Mouse (Mus musculus): ENCODE measurements at regions not wholly inside any gene's neighbourhood (a gene's known extent, or its start where the extent isn't known, plus 50 kb on each side); places are given as distances from the start of the nearest gene placed in this dataset.

- Histone ChIP-seq H3K27me3 (ENCODE audit: control insufficient read depth, insufficient read depth, low read length) (no peaks in the 10 kb centered on the region), H3K4me1 (ENCODE audit: control insufficient read depth, insufficient read depth, low read length) (no peaks in the 10 kb centered on the region), H3K27ac (ENCODE audit: insufficient read depth, low read length) (no peak overlapping the region), H3K4me3 (replicated peaks; ENCODE audit: insufficient read depth, low read depth, low read length) (no peak overlapping the region)
- no peak for TF ChIP-seq POLR2A (IDR thresholded peaks at IDR 0.05; ENCODE audit: borderline replicate concordance, insufficient read depth, low read length)
- TF ChIP-seq CTCF (IDR thresholded peaks at IDR 0.05; ENCODE audit: borderline replicate concordance, insufficient read depth, low read depth, low read length) = no peak
- 84% methylated on average over 5 of the region's 5 CpGs for WGBS
- DNase-seq = no peak
Observed at GRCm38 (mm10) chr15:38392441-38393149, 967.2 kb downstream of the 4930447A16Rik start.

- Histone ChIP-seq H3K27me3 (ENCODE audit: control insufficient read depth, insufficient read depth, low read length) (no peaks in the 10 kb centered on the region), H3K4me1 (ENCODE audit: control insufficient read depth, insufficient read depth, low read length) (no peaks in the 10 kb centered on the region), H3K27ac (ENCODE audit: insufficient read depth, low read length) (no peak overlapping the region), H3K4me3 (replicated peaks; ENCODE audit: insufficient read depth, low read depth, low read length) (no peak overlapping the region)
- DNase-seq = no peak
- 85% methylated on average over 4 of the region's 4 CpGs for WGBS
- no peak for TF ChIP-seq POLR2A (IDR thresholded peaks at IDR 0.05; ENCODE audit: borderline replicate concordance, insufficient read depth, low read length)
- TF ChIP-seq CTCF (IDR thresholded peaks at IDR 0.05; ENCODE audit: borderline replicate concordance, insufficient read depth, low read depth, low read length) = no peak
Observed at GRCm38 (mm10) chr15:38398852-38399251, 973.5 kb downstream of the 4930447A16Rik start.

GRCm38 (mm10) chr15:38402762-38403161, 977.4 kb downstream of the 4930447A16Rik start:
- 95% methylated on average over 1 of the region's 1 CpGs for WGBS
- peaks cover 8% of the 10 kb centered on the region for H3K4me1 ChIP-seq (ENCODE audit: control insufficient read depth, insufficient read depth, low read length)
- no peak overlapping the region for H3K4me3 ChIP-seq (replicated peaks; ENCODE audit: insufficient read depth, low read depth, low read length)
- H3K27me3 ChIP-seq (ENCODE audit: control insufficient read depth, insufficient read depth, low read length) = no peaks in the 10 kb centered on the region
- H3K27ac ChIP-seq (ENCODE audit: insufficient read depth, low read length) = no peak overlapping the region
- no peak for TF ChIP-seq POLR2A (IDR thresholded peaks at IDR 0.05; ENCODE audit: borderline replicate concordance, insufficient read depth, low read length)
- no peak for TF ChIP-seq CTCF (IDR thresholded peaks at IDR 0.05; ENCODE audit: borderline replicate concordance, insufficient read depth, low read depth, low read length)
- no peak for DNase-seq

- H3K27ac ChIP-seq (ENCODE audit: insufficient read depth, low read length) = no peak overlapping the region
- WGBS = 76% methylated on average over 6 of the region's 6 CpGs
- DNase-seq = no peak
Observed at GRCm38 (mm10) chr15:38403760-38404375, 978.5 kb downstream of the 4930447A16Rik start.

GRCm38 (mm10) chr15:38406114-38406960, 981.0 kb downstream of the 4930447A16Rik start:
- TF ChIP-seq CTCF (IDR thresholded peaks at IDR 0.05; ENCODE audit: borderline replicate concordance, insufficient read depth, low read depth, low read length) = no peak
- TF ChIP-seq POLR2A (IDR thresholded peaks at IDR 0.05; ENCODE audit: borderline replicate concordance, insufficient read depth, low read length) = no peak
- H3K4me3 ChIP-seq (replicated peaks; ENCODE audit: insufficient read depth, low read depth, low read length) = no peak overlapping the region
- no peaks in the 10 kb centered on the region for H3K27me3 ChIP-seq (ENCODE audit: control insufficient read depth, insufficient read depth, low read length)
- H3K27ac ChIP-seq (ENCODE audit: insufficient read depth, low read length) = no peak overlapping the region
- peaks cover 8% of the 10 kb centered on the region for H3K4me1 ChIP-seq (ENCODE audit: control insufficient read depth, insufficient read depth, low read length)
- DNase-seq = peak; percentile 22 to 32
- 23% methylated on average over 13 of the region's 13 CpGs for WGBS

More at GRCm38 (mm10) chr15:38403760-38404375, 978.5 kb downstream of the 4930447A16Rik start:
- TF ChIP-seq POLR2A (IDR thresholded peaks at IDR 0.05; ENCODE audit: borderline replicate concordance, insufficient read depth, low read length) (no peak), CTCF (IDR thresholded peaks at IDR 0.05; ENCODE audit: borderline replicate concordance, insufficient read depth, low read depth, low read length) (no peak)
- Histone ChIP-seq H3K27me3 (ENCODE audit: control insufficient read depth, insufficient read depth, low read length) (no peaks in the 10 kb centered on the region), H3K4me3 (replicated peaks; ENCODE audit: insufficient read depth, low read depth, low read length) (no peak overlapping the region), H3K4me1 (ENCODE audit: control insufficient read depth, insufficient read depth, low read length) (peaks cover 8% of the 10 kb centered on the region)

- WGBS = 61% methylated on average over 5 of the region's 5 CpGs
- no peaks in the 10 kb centered on the region for H3K27me3 ChIP-seq (ENCODE audit: control insufficient read depth, insufficient read depth, low read length)
- H3K4me3 ChIP-seq (replicated peaks; ENCODE audit: insufficient read depth, low read depth, low read length) = no peak overlapping the region
- no peak for DNase-seq
- peaks cover 8% of the 10 kb centered on the region for H3K4me1 ChIP-seq (ENCODE audit: control insufficient read depth, insufficient read depth, low read length)
- TF ChIP-seq POLR2A (IDR thresholded peaks at IDR 0.05; ENCODE audit: borderline replicate concordance, insufficient read depth, low read length) (no peak), CTCF (IDR thresholded peaks at IDR 0.05; ENCODE audit: borderline replicate concordance, insufficient read depth, low read depth, low read length) (no peak)
- H3K27ac ChIP-seq (ENCODE audit: insufficient read depth, low read length) = no peak overlapping the region
Observed at GRCm38 (mm10) chr15:38407476-38407875, 982.1 kb downstream of the 4930447A16Rik start.

GRCm38 (mm10) chr15:38409168-38409567, 983.8 kb downstream of the 4930447A16Rik start:
- WGBS = 81% methylated on average over 4 of the region's 4 CpGs
- TF ChIP-seq CTCF (IDR thresholded peaks at IDR 0.05; ENCODE audit: borderline replicate concordance, insufficient read depth, low read depth, low read length) = no peak
- no peak for TF ChIP-seq POLR2A (IDR thresholded peaks at IDR 0.05; ENCODE audit: borderline replicate concordance, insufficient read depth, low read length)
- Histone ChIP-seq H3K4me1 (ENCODE audit: control insufficient read depth, insufficient read depth, low read length) (peaks cover 8% of the 10 kb centered on the region), H3K27ac (ENCODE audit: insufficient read depth, low read length) (no peak overlapping the region), H3K4me3 (replicated peaks; ENCODE audit: insufficient read depth, low read depth, low read length) (no peak overlapping the region), H3K27me3 (ENCODE audit: control insufficient read depth, insufficient read depth, low read length) (no peaks in the 10 kb centered on the region)
- DNase-seq = no peak
